Mouse (Mus musculus): ENCODE measurements around the gene Lsr.

- TF ChIP-seq CTCF (IDR thresholded peaks at IDR 0.05; ENCODE audit: extremely low read depth, insufficient read depth, low read length) (no peak), POLR2A (IDR thresholded peaks at IDR 0.05; ENCODE audit: extremely low read depth, insufficient read depth, low read length) (no peak)
These were observed 53.0 kb downstream of the Lsr start for GRCm38 (mm10) chr7:30920217-30920616.

Measured in cortical plate, adult 2 months (tissue).